In the genomic region with DNA sequence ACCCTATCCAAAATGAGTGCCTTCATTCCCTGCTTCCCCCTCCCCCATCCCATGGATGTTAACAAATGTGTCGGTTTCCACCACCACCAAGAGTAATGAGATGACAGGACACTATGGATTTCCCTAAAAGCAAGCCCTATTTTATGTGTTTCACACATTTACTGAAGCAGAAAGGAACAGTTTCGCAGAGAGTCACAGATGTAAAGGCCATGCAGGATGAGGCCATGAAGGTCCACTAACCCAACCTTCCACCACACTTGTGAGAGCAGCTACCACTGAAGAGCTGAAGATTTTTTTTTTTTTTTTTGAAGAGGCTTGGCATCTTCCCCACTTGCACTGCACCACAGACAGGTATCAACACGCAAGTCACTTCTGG, we compare ENCODE assay signal across 9 mouse cellular contexts. TPM values are rescaled to one million over a fixed set of nuclear protein-coding genes. Genes with fewer than 3 reads are reported as not detected.
DNase-seq lines count a peak whose midpoint lies in the region; ATAC-seq and TF ChIP-seq lines count a peak whose summit lies in the region.
"Had no signal": no experiment of that assay in that cellular context is flagged by ENCODE, and none has a peak within 500 bp of the region (broad histone marks: within the 10 kb centered on the region; RNA-seq: fewer than 3 reads in every experiment).

No protein-coding gene starts in this region.

- H3K9me3 ChIP-seq in lung, embryonic 16.5 days (ENCODE audit: control insufficient read depth, low read length) = no peaks in the 10 kb centered on the region
- H3K9me3 ChIP-seq in embryonic facial prominence, embryonic 10.5 days = no peaks in the 10 kb centered on the region
- H3K9me3 ChIP-seq in intestine, postnatal 0 days (ENCODE audit: control insufficient read depth) = no peaks in the 10 kb centered on the region
- no peaks in the 10 kb centered on the region for H3K9me3 ChIP-seq in neural tube, embryonic 13.5 days

- no peak for TF ChIP-seq CTCF in intestine, postnatal 0 days (IDR thresholded peaks at IDR 0.05; ENCODE audit: low read depth)

- H3K9ac ChIP-seq in lung, embryonic 16.5 days (ENCODE audit: low read length) = peak overlapping the region; percentile 90
- peak overlapping the region; percentile 80 for H3K9ac ChIP-seq in intestine, postnatal 0 days (ENCODE audit: low read depth, low read length)
- peak overlapping the region; percentile 89 for H3K9ac ChIP-seq in neural tube, embryonic 13.5 days

- peak overlapping the region; percentile 95 for H3K27ac ChIP-seq in lung, embryonic 16.5 days (ENCODE audit: low read length)
- peak overlapping the region; percentile 96 for H3K27ac ChIP-seq in embryonic facial prominence, embryonic 10.5 days (replicated peaks)
- peak overlapping the region; percentile 87 for H3K27ac ChIP-seq in intestine, postnatal 0 days (ENCODE audit: low read depth, low read length)
- peak overlapping the region; percentile 98 for H3K27ac ChIP-seq in neural tube, embryonic 13.5 days (replicated peaks)

- H3K4me2 ChIP-seq in lung, embryonic 16.5 days (ENCODE audit: low read depth, low read length) = peak overlapping the region; percentile 65
- H3K4me2 ChIP-seq in intestine, postnatal 0 days (replicated peaks; ENCODE audit: low read depth) = peak overlapping the region; percentile 77
- H3K4me2 ChIP-seq in neural tube, embryonic 13.5 days = peak overlapping the region; percentile 62

- DNase-seq in embryo, embryonic 10 days (ENCODE audit: low spot score) = peak; percentile 8
- DNase-seq in embryo, embryonic 9.5 days (ENCODE audit: extremely low spot score) = no peak
- no peak for DNase-seq in lung, adult 18-20 months
- DNase-seq in embryonic facial prominence, embryonic 10.5 days (ENCODE audit: low spot score) = no peak

- no peaks in the 10 kb centered on the region for H3K36me3 ChIP-seq in lung, embryonic 16.5 days (ENCODE audit: control insufficient read depth, insufficient read depth, low read length)
- peaks cover 4% of the 10 kb centered on the region; the same call in 1 of the 2 replicates for H3K36me3 ChIP-seq in embryonic facial prominence, embryonic 10.5 days (replicated peaks)
- no peaks in the 10 kb centered on the region for H3K36me3 ChIP-seq in intestine, postnatal 0 days (ENCODE audit: control insufficient read depth, insufficient read depth)
- H3K36me3 ChIP-seq in neural tube, embryonic 13.5 days = no peaks in the 10 kb centered on the region

- peaks cover 5% of the 10 kb centered on the region; the same call in 1 of the 2 replicates for H3K4me1 ChIP-seq in lung, embryonic 16.5 days (replicated peaks; ENCODE audit: control insufficient read depth, insufficient read depth, low read length)
- H3K4me1 ChIP-seq in embryonic facial prominence, embryonic 10.5 days = peaks cover 18% of the 10 kb centered on the region
- H3K4me1 ChIP-seq in intestine, postnatal 0 days (replicated peaks; ENCODE audit: control insufficient read depth, insufficient read depth, low read length) = 0 out of 2 replicates have a peak, but pooled peaks cover 7% of the 10 kb centered on the region
- peaks cover 14% of the 10 kb centered on the region for H3K4me1 ChIP-seq in neural tube, embryonic 13.5 days (replicated peaks)

- ATAC-seq in lung, embryonic 16.5 days (ENCODE audit: low read depth) = no peak; the same call in 1 of the 2 replicates
- ATAC-seq in intestine, postnatal 0 days = no peak
- no peak for ATAC-seq in neural tube, embryonic 13.5 days (ENCODE audit: low read depth)
- ATAC-seq in inflammation-experienced regulatory T-cells, adult 6 months = no peak

- 19% methylated on average over 3 of the region's 3 CpGs for WGBS in lung, embryonic 16.5 days
- WGBS in embryonic facial prominence, embryonic 10.5 days = 20% methylated on average over 3 of the region's 3 CpGs
- WGBS in intestine, postnatal 0 days = 27% methylated on average over 3 of the region's 3 CpGs
- 18% methylated on average over 3 of the region's 3 CpGs for WGBS in neural tube, embryonic 13.5 days

- H3K27me3 ChIP-seq in lung, embryonic 16.5 days (ENCODE audit: control insufficient read depth, insufficient read depth, low read depth, low read length) = no peaks in the 10 kb centered on the region
- H3K27me3 ChIP-seq in embryonic facial prominence, embryonic 10.5 days (replicated peaks; ENCODE audit: low read depth, poor library complexity, severe bottlenecking) = no peaks in the 10 kb centered on the region
- H3K27me3 ChIP-seq in intestine, postnatal 0 days (replicated peaks; ENCODE audit: control insufficient read depth, insufficient read depth, low read length) = no peaks in the 10 kb centered on the region
- H3K27me3 ChIP-seq in neural tube, embryonic 13.5 days = no peaks in the 10 kb centered on the region

- peak overlapping the region; percentile 81 for H3K4me3 ChIP-seq in lung, embryonic 16.5 days (ENCODE audit: low read length)
- H3K4me3 ChIP-seq in embryonic facial prominence, embryonic 10.5 days = peak overlapping the region; percentile 79
- H3K4me3 ChIP-seq in intestine, postnatal 0 days (ENCODE audit: low read depth, low read length) = peak overlapping the region; percentile 73
- H3K4me3 ChIP-seq in neural tube, embryonic 13.5 days = peak overlapping the region; percentile 72

RNA-seq across cellular contexts. Expression of gene Copg2, which starts 0.8 kb away (rescaled TPM):
- 23.0 and 26.8 TPM in 2 replicates for polyA plus RNA-seq in lung, embryonic 16.5 days (2015; fragmentation: Nextera tagmentation; extraction: Ambion mirVana)
- polyA plus RNA-seq in embryonic facial prominence, embryonic 10.5 days (2016; fragmentation: Nextera tagmentation; extraction: Ambion mirVana) = 28.9 and 31.5 TPM in 2 replicates
- 9.8 and 10.2 TPM in 2 replicates for polyA plus RNA-seq in intestine, postnatal 0 days (2015; fragmentation: Nextera tagmentation; extraction: Ambion mirVana)
- 27.6 and 29.7 TPM in 2 replicates for polyA plus RNA-seq in neural tube, embryonic 13.5 days (2015; fragmentation: Nextera tagmentation; extraction: Ambion mirVana)
- 10 to 100 TPM; 23.4 to 40.7 (median 30.8) TPM for polyA plus RNA-seq in inflammation-experienced regulatory T-cells, adult 6 months (2017; shearing (Covaris generic))

RNA-seq across cellular contexts. Expression of gene Tsga13, which starts 19.6 kb away (rescaled TPM):
- polyA plus RNA-seq in lung, embryonic 16.5 days (2015; fragmentation: Nextera tagmentation; extraction: Ambion mirVana) = 0.25 TPM in 1 of 2 replicates, not detected in the other
- not detected in 2 replicates for polyA plus RNA-seq in embryonic facial prominence, embryonic 10.5 days (2016; fragmentation: Nextera tagmentation; extraction: Ambion mirVana)
- not detected in 2 replicates for polyA plus RNA-seq in intestine, postnatal 0 days (2015; fragmentation: Nextera tagmentation; extraction: Ambion mirVana)
- polyA plus RNA-seq in neural tube, embryonic 13.5 days (2015; fragmentation: Nextera tagmentation; extraction: Ambion mirVana) = 0.39 TPM in 1 of 2 replicates, not detected in the other
- not detected for polyA plus RNA-seq in inflammation-experienced regulatory T-cells, adult 6 months (2017; shearing (Covaris generic))
- polyA plus RNA-seq: large intestine, adult 2 months had no signal
